Mouse (Mus musculus) layer of hippocampus, adult 11-12 months (tissue): ENCODE data around the gene Asic2.
A peak's percentile ranks its signal among the peaks of the same experiment; 100 is the strongest.

ENCODE experiments used
- DNase-seq: peaks from one replicate; pipeline ENCODE4 v3.0.0; 2022; ENCODE audit warnings: low spot score

The Asic2 gene

GRCm38 (mm10) chr11:81009366-81009765, 958.9 kb downstream of the Asic2 start:
- DNase-seq = peak; percentile 12

GRCm38 (mm10) chr11:81005831-81006230, 962.4 kb downstream of the Asic2 start:
- DNase-seq = no peak

DNA sequence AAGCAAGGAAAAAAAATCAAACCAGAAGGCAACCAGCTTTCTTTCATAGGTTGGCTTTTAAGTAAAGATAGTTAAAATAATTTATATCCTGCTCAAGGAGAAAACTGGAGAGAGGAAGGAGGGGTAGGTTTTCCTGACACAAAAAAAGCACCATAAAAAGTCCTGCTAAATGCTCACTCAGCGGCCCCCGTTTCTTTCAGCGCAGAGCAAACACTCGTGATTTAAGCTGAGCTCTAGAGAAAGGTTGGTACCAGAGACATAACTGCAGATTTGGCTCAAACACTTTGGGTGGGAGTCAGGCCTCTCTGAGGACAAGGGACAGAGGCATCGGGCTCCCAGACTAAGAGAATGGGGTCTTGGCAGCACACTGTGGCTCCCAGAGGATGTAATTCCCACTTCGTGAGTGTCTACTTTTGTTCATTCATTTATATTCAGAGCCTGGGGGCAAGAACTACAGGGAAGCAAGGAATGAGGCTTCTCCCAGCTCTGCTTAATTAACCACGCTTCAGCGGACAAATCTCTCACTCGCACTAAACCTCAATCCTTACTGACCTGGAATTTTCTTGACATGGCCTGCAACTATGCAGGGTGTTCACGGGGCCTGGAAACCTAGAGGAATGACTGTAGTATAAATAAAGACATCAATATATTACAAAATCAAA, 965.4 kb downstream of the Asic2 start:
- DNase-seq = no peak

GRCm38 (mm10) chr11:80995621-80996020, 972.6 kb downstream of the Asic2 start:
- no peak for DNase-seq

- no peak for DNase-seq
Observed at GRCm38 (mm10) chr11:80983530-80983929, 984.7 kb downstream of the Asic2 start.

GRCm38 (mm10) chr11:80976239-80976855, 991.9 kb downstream of the Asic2 start:
- DNase-seq = no peak

GRCm38 (mm10) chr11:80974616-80975015, 993.6 kb downstream of the Asic2 start:
- no peak for DNase-seq

DNA sequence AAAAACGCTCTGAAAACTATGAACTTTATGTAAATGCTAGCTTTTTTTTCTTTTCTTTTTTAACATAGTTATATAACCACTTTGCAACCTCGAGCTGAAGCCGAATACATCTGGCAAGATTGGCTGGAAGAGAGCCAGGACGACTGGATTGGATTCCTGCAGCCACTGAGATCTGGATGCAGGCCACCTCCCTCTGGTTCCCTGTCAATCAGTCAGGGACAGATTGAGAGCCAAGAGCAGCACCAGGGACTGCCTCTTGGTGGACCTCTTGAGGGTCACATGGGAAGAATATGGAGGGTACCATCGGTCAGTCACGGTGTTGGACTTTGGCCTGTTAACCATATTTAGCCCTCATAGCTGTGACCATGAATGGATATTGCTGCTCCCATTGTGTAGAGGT, 994.3 kb downstream of the Asic2 start:
- DNase-seq = peak; percentile 76

GRCm38 (mm10) chr11:80973273-80973672, 995.0 kb downstream of the Asic2 start:
- DNase-seq = no peak

- DNase-seq = no peak
Observed at GRCm38 (mm10) chr11:80967544-80967943, 1000.7 kb downstream of the Asic2 start.

DNA sequence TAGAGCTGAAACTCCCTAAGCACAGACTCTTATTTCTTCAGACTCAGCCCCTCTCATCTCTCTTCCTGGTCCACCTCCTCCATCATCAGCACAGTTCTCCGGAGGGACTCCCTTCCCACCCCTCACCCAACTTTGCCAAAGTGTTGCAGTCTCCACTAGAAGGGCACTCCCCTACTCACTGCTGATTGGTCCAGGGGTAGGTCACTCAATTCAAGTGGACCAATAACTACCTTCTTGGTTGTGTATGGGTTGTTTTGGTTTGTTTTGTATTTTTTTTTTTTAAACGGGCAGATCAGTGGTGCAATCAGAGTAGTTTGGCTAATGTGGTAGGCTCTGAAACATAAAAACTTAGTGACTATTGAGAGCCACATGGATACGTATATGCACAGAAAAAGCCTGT, 1002.2 kb downstream of the Asic2 start:
- DNase-seq = no peak

DNA sequence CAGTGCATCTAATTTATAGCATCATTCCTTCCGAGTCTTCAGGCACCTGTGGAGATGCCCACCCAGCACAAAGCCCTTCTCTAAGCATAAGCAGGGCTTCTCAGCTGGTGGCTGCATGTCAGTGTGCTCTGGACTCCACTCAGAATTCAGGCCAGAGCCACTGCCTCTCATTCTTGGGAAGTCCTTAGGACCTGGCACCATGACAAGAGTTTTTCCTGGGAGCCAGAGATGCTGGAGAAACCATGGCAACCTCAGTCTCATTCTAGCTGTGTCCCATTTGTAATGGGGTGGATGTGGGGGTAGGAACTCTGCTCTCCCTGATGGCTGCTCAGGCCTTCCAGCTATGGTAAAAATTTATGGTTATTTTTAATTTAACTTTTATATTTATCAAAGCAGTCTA, 1006.9 kb downstream of the Asic2 start:
- peak; percentile 63 for DNase-seq

GRCm38 (mm10) chr11:80958086-80958671, 1010.1 kb downstream of the Asic2 start:
- no peak for DNase-seq

GRCm38 (mm10) chr11:80955915-80956314, 1012.3 kb downstream of the Asic2 start:
- DNase-seq = no peak

GRCm38 (mm10) chr11:80954147-80954546, 1014.1 kb downstream of the Asic2 start:
- no peak for DNase-seq

DNA sequence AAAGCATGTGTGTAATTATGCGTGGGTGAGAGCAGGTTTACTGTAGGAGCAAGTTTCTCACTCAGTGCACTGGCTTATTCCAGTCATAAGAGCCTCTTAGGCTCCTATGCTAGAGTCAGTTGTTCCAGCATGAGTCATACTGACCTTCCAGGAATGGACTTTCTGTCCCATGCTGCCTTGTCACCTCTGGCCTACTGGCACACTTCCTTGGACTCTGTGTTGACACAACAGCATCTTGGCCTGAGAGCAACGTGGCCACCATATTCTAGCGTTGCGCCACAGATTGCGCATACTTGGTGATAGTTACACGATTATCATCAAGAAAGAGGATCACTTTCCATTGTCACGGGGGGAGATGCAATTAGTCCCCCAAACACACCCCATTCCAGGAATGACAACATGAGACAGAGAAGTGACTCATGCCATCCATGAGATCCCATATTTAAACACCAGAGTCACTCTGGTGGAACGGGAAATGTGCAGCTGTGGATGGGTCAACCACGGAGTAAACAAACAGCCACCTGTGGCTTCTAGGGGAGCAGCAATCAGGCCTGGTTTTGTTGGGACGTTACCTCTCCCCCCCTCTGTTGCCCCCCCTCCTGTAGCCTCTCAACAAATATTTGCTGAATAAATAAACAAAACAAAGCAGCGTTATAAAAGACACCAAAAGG, 1019.1 kb downstream of the Asic2 start:
- no peak for DNase-seq

- no peak for DNase-seq
Observed at GRCm38 (mm10) chr11:80948103-80948502, 1020.2 kb downstream of the Asic2 start.

GRCm38 (mm10) chr11:80946163-80946562, 1022.1 kb downstream of the Asic2 start:
- DNase-seq = no peak

GRCm38 (mm10) chr11:80923286-80923951, 1044.8 kb downstream of the Asic2 start:
- peak; percentile 43 for DNase-seq

DNA sequence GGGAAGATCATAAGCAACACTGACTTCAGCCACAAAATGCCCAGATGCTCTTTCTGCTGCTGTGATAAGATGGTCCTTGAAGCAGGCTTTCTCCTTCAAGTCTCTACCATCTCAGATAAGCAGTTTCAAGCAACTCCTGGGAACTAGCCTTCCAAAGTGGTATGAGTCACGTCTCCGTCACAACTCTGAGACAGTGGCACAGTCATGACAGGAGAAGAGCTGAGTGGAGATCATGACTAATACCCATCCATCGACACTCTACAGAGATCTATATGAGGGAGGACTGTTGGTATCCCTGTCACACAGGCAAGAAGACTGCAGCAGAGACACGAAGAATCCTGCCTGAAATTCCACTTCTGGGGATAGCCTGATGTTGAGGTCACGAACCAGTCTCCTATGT, 1049.9 kb downstream of the Asic2 start:
- no peak for DNase-seq

DNA sequence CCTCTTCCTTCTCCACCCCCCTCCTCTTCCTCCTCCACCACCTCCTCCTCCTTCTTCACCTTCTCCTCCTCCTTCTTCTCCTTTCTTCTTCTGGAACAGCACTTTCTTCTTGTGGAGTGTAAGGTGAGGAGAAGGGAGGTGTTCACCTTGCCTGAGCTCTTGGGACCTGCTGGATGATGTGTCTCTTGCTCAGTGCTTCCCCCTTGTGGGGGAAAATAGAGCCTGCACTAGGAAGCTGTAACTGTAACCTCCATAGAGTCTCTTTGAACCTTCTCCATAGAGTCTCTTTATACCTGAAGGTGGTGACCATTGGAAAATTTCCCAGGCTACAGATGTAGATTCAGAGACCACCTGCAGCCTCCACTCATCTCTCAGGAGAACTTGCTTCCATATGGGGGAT, 1050.6 kb downstream of the Asic2 start:
- no peak for DNase-seq

DNA sequence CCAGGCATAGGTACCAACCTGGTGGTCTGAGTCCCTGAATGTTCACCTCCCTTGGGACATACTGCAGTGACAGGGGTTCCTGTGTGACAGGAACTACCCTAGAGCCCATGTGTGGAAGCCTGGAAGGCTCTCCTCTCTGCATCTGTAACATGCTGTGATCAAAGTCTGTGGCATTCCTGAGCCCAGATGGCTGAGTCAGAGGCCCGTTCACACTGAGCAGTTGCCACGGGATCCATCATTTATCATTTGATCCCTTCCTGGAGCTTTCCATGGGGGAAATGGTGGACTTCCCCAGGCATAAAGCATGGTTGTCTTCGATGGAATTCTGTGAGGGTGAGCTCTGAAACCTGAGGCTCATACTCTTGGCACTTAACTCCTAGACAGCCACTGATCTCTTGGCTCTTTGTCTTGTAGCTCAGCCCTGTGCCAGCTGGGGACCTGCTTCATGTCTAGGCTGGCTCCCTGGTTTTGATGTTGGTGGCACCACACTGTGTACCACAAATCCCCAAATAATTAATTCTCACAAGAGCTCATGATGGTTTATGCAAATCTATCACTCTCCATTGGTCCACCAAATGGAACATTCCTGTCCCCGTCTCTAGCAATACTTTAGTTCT, 1054.7 kb downstream of the Asic2 start:
- no peak for DNase-seq
